Mouse (Mus musculus): ENCODE results near the gene Nr2c2ap.

The Nr2c2ap gene

DNA sequence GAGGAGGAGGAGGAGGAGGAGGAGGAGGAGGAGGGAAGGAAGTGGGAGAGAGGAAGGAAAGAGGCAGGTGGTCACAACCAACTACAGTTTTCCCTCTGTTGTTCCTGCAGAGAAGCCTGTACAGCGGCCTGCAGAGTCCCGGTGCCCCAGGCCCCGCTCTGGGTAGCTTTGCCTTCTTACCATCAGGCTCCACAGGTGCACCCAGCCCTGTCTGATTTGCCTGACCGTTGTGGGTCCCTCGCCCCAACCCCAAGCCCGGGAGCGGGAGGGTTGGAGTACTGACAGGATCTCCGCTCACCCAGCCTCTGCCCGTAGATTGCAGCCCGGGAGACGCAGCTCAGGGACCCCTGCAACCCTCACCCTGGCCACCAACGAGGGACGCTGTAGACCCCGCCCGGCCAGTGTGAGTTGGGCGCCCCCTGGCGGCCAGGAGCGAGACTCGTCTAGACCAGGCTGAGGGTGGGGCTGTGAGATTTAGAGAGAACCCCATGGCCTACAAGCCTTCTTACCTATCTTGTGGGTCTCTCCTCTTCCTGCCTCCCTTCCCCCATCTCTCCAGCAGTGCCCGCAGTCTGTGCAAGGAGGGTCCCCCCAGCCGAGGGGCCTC lies 35.5 kb downstream of the Nr2c2ap start:
- peak; percentile 83 to 89 for DNase-seq

DNA sequence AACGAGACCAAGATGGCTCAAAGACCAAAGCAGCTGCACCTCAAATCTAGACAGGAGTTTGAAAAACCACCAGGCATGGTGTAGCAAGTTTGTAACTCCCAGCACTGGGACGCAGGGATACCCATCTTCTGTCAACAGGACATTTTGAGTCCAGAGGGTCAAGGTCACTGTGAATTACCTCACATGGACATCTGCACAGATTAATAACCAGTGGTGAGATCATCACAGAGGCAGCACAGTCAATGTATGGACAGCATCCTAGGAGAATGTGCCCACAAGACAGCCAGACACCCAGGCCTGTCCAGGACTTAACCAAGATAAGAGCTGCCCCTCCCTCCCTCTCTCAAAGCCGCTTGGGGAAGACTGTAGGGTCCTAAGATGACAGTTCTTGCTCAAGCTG lies 39.0 kb downstream of the Nr2c2ap start:
- DNase-seq, result no peak

DNA sequence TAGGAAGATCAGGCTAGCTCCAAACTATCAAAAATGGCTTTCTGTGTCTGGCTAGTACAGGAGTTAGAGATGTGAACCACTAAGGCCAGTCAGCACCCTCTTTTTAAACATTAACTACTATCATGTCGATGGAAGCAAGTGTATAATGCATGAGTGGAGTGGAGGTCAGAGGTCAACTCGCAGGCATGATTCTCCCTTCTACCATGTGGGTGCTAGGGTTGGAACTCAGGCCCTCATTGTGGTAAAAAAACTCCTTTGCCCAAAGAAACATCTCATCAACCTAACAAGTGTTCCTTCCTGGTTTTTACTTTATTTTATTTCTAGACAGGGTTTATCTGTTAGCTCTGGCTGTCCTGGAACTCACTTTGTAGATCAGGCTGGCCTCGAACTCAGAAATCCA lies 39.6 kb downstream of the Nr2c2ap start:
- DNase-seq, result no peak

DNA sequence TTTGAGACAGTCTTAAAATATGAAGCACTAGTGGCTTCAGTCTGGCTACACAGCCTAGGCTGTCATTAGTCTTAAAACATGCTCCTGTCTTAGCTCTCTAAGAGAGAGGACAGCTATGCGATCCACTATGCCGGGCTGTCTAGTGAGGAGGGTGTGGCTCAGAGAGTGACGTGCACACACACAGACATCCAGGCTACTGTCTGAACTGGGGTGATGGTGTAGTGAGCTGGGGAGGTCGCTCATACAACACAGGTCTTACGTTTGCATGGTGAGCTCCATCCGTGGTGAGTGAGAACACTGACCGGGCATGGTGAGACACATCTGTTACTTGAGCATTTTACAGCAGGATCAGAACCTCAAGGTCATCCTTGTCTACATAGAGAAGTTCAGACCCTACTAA lies 40.1 kb downstream of the Nr2c2ap start:
- no peak for DNase-seq

DNA sequence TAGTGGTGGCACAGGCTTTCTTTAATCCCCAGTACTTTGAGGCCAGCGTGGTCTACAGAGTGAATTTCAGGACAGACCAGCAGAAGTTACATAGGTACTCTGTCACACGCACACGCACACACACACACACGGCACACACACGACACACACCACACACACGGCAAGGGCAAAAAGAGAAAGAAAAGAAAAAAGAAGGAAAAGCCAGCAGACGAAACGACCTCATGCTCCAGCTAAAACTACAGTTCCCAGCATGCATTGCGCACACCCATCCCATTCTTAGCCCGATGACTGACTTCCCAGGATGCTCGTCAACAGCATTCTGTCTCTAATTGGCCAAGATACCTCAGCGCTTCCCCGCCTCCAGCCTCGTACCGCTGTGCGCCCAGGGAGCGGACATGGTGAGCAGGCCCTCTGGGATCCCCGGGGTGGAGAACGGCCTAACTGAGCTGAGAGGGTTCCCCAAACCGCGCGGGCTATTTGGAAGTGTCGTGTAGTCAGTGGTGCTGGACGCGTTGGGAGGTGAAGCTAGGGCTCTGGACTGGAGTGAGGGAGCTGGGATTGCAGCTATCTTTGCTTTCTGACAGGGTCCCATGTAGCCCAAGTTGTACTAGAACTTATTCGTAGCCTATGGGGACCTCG lies 41.0 kb downstream of the Nr2c2ap start, which contains the start of gene Tmem161a:
Gene Tmem161a, plus strand, starts transcription at position 314 of the 639 bp plus-strand sequence.
- peak; percentile 92 for DNase-seq

DNA sequence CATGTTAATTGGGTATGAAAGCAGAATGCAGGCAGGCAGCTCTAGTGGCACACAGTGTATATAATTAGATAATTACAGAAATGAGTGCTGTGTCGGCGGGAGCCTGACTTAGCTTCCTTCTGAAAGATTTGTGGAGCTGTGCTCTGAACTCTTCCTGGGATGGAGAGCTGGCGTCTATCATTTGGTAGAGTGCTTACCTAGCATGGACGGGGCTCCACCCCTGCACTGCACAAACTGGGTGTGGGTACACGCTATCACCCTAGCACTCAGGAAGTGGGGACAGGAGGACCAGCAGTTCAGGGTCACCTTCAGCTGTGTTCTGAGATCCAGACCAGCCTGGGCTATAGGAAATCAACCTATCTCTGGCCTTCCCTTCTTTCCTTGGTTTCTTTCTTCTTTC lies 42.2 kb downstream of the Nr2c2ap start:
- no peak for DNase-seq

DNA sequence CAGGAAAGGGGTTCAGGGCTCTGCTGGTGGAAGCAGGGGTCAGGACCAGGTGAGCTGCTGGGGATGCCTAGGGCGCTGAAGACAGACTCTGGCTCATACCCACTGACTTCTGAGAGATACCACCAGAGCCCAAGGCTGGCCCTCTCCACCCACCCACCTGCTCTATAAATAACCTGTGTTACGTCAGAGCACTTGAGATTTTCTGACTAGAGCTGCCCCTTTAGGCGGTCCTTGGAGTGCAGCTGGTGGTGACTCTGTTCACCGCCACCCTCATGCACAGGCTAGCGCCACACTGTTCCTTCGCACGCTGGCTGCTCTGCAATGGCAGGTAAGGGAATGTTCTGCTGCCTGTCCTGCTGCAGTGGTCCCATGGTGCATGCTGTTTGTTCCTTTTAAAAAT lies 42.9 kb downstream of the Nr2c2ap start:
- DNase-seq, result no peak

DNA sequence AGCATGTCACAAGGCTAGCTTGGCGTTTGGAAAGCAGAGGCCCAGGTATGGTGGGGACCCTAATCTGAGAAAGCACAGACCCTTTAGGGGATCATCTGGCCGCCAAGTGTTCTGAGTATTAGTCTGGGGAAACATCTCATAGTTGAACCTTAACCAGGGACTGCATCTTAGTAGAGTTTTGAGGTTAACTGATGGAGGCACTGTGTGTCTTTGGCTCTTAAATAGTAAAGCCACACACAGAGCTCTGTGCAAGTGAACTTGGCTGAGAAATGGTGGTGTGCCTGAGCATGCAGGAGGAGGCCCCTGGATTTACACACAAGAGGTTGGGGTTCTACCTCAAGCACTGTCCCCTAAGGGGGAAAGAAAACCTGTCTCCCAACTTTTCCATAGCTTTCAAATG lies 47.1 kb downstream of the Nr2c2ap start:
- no peak for DNase-seq

DNA sequence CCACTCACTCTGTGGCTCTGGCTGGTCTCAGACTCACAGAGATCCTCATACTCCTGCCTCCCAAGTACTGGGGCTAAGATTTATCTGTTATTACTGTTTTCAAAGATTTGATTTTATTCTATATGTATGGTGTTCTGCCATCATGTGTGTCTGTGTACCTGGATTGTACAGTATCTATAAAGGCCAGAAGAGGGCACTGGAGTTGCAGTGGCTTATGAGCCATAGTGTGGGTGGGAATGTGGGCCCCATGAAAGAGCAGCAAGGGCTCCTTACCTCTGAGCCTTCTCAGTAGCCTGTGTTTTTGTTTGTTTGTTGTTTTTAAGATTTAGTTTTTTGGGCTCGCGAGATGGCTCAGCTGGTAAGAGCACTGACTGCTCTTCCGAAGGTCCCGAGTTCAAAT lies 47.9 kb downstream of the Nr2c2ap start:
- DNase-seq, result peak in 1 of 2 experiments; percentile 27

DNA sequence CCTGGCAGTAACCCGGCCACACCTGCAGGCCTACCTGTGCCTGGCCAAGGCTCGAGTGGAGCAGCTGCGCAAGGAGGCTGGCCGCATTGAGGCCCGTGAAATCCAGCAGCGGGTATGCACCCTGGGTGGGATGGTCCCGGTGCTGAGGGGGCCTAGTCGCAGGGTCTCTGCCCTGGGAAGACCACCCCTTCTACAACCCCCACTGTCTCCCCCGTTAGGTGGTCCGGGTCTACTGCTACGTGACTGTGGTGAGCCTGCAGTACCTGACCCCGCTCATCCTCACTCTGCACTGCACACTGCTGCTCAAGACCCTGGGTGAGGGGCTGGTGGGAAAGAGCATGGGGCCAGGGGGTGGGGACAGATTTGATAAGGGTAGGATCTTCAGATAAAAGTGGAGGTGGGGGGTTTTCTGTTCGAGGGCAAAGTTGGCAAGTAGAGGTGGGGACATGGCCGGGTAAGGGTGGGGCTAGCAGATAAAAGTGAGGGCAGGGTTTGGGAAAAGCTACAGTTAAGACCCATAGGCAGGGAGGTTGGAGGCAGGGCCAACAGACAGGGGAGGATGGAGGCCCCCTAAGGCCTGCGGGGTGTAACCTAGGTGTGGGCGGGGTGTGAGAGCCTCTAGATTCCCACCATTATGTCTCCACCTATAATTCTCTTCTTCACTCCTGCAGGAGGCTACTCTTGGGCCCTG lies 50.2 kb downstream of the Nr2c2ap start:
- no peak for DNase-seq

DNA sequence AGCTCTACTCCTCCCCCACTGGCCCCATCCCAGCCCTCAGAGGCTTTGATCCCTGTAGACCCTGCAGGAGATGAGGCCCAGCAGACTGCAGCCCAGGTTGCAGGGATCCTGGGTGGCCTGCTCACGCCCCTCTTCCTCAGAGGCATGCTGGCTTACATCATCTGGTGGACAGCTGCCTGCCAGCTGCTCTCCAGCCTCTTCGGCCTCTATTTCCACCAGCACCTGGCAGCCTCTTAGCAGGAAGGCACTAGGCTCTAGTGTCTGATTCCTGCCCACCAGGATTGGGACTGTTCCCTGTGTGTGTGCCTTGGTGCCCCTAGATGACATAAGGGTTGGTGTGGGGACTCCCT lies 50.7 kb downstream of the Nr2c2ap start:
- no peak for DNase-seq

DNA sequence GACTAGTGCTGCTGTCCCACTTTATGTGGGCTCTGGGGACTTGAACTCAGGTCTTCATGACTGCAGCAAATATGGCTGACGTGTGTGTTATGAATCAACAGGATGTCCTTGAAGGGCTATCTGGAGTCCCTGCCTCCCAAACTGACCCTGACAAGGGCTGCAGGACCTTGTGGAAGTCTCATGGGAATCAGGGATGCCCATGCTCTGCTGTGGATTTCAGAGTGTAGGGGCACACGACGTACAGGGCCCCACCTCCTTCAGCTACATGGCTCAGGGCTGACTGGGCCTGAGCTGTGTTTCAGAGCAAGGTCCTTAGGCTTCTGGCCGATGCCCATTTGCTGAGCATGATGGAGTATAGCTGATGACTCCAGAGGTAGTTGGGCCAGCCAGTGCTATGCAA lies 52.1 kb downstream of the Nr2c2ap start:
- no peak for DNase-seq
